Mouse (Mus musculus) forebrain, embryonic 10.5 days (tissue): ENCODE results near the gene Mrpl14. TPM values are rescaled to one million over a fixed set of nuclear protein-coding genes. Genes with fewer than 3 reads are reported as not detected.

Source experiments
- DNase-seq: peaks from one replicate; pipeline ENCODE4 v3.0.0-alpha.2; 2017; ENCODE audit warnings: low spot score; ENCODE audit errors: extremely low spot score
- H3K27ac ChIP-seq: fragments of 300-500 bp; sonication (generic); 2 replicates; pipeline ENCODE4 v1.5.1; 2016; ENCODE audit warnings: mild to moderate bottlenecking
- H3K27me3 ChIP-seq: fragments of 300-500 bp; sonication (generic); 2 replicates; pipeline ENCODE4 v1.6.1; 2016; ENCODE audit warnings: mild to moderate bottlenecking; ENCODE audit not compliant: poor library complexity, severe bottlenecking
- H3K36me3 ChIP-seq: fragments of 300-500 bp; sonication (generic); replicated peaks from 2 replicates; pipeline ENCODE4 v1.6.1; 2016; ENCODE audit warnings: mild to moderate bottlenecking, moderate library complexity
- H3K4me1 ChIP-seq: fragments of 300-500 bp; sonication (generic); 2 replicates; pipeline ENCODE4 v1.6.1; 2016
- H3K4me3 ChIP-seq: fragments of 300-500 bp; sonication (generic); 2 replicates; pipeline ENCODE4 v1.5.1; 2016; ENCODE audit warnings: mild to moderate bottlenecking, moderate library complexity
- H3K9me3 ChIP-seq: fragments of 300-500 bp; sonication (generic); 2 replicates; pipeline ENCODE4 v1.6.1; 2016; ENCODE audit warnings: mild to moderate bottlenecking, moderate library complexity
- WGBS: fragments of 180-500 bp; shearing (Covaris S2); methylation state at CpG from one replicate; pipeline ENCODE4 v1.1.7; 2016; 5-methylcytosine and 5-hydroxymethylcytosine counted together
- polyA plus RNA-seq: library from polyadenylated mRNA; unstranded; fragments of >200 nt; fragmentation: Nextera tagmentation; extraction: Ambion mirVana; gene quantifications from 2 replicates; pipeline ENCODE4 v1.2.1, GENCODE M21; 2016

Mrpl14 gene
- polyA plus RNA-seq, 1 experiment from 2014 or later: 142 TPM

- peak; percentile 29 for DNase-seq
- Histone ChIP-seq H3K27ac (peak overlapping the region; percentile 98), H3K4me1 (peaks cover 90% of the 10 kb centered on the region), H3K9me3 (no peaks in the 10 kb centered on the region), H3K27me3 (peaks cover 51% of the 10 kb centered on the region), H3K4me3 (peak overlapping the region; percentile 58), H3K36me3 (no peaks in the 10 kb centered on the region)
- WGBS: 59% methylated on average over 19 of the region's 19 CpGs
These were observed 47.1 kb downstream of the Mrpl14 start for GRCm38 (mm10) chr17:45733038-45733734.

DNA sequence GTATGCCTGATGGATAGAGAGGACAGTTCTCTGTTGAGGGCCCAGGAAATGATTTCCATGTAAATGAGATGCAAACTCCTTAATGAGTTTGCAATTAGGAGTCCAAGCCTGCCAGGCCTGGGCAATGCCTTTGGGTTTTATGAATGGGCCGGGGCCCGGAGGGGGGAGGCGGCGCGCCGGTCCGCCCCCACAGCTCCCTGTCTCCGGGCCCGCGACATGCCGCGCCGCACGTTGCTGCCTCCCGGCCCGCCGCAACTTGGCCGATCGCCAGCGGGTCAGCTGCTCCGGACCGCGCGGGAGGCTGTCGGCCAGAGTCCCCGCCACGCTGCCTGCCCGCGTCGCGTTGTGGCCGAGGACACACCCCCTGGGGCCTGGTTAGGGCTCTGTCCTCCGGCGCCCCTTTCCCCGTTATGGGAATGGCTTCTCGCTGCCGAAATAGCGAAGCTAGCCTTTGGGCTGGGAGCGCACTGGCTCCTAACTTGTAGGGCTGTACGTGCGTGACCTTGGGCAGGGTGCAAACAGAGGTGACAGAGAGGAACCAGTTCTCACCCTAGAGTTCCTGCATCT lies 47.7 kb downstream of the Mrpl14 start, which contains the start of gene 1600014C23Rik:
TSS of gene 1600014C23Rik (minus strand) at position 110 of the 567 bp plus-strand sequence.
- WGBS: under 1% methylated on average over 41 of the region's 41 CpGs

DNA sequence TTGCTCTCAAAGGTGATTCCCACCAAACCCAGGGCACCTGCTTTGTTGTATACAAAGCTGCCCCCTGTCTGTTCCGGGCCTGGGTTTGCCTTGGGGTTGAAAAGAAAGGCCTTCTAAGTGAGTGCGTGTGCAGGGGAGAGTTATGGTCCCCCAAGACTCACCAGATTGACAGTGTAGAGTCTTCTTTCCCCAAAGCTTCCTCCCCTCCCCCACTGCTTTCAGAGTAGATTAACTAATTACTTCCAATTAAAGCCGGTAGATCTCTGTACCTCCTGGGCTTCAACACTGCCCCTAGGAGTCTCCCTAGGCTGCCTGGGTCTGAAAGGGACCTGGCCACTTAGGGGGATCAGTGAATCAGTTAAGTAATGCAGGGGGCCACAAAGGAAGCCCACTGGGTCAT lies 48.2 kb downstream of the Mrpl14 start:
- H3K27ac ChIP-seq: peak overlapping the region; percentile 98
- peaks cover 79% of the 10 kb centered on the region for H3K4me1 ChIP-seq
- no peak for DNase-seq
- no peaks in the 10 kb centered on the region for H3K9me3 ChIP-seq
- peak overlapping the region; percentile 58 for H3K4me3 ChIP-seq
- 4% methylated on average over 3 of the region's 3 CpGs for WGBS
- H3K27me3 ChIP-seq: peaks cover 51% of the 10 kb centered on the region
- no peaks in the 10 kb centered on the region for H3K36me3 ChIP-seq

More for the DNA sequence above, 47.7 kb downstream of the Mrpl14 start, which contains the start of gene 1600014C23Rik:
- Histone ChIP-seq H3K27me3 (peaks cover 51% of the 10 kb centered on the region), H3K27ac (peak within 1 kb of the TSS; percentile 98), H3K9me3 (no peaks in the 10 kb centered on the region), H3K4me3 (peak within 1 kb of the TSS; percentile 58), H3K4me1 (peaks cover 84% of the 10 kb centered on the region), H3K36me3 (no peaks in the 10 kb centered on the region)
- peak; percentile 61 for DNase-seq

DNA sequence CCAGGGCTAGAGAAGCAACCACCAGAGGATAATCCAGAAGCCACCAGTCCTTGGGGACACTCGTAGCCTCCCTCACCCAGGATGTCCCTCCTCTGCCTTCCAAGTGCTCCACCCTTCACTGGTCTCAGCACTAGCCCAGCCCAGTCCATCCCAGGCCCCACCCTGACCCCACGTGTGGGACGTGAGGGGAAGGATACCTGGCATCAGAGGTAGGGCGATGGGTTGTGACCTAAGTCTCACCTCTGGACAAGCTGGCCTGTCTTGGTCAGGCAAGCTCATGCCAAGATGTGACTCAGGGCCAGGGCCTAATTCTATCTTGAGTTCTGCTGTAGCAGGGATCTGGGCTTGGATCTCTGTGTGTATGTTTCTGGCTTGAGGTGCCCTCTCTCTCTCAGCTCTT lies 48.8 kb downstream of the Mrpl14 start:
- DNase-seq: no peak
- Histone ChIP-seq H3K4me3 (peak overlapping the region; percentile 58; the same call in 1 of the 2 replicates), H3K4me1 (peaks cover 73% of the 10 kb centered on the region), H3K27ac (peak overlapping the region; percentile 98), H3K9me3 (no peaks in the 10 kb centered on the region), H3K36me3 (no peaks in the 10 kb centered on the region), H3K27me3 (peaks cover 45% of the 10 kb centered on the region)
- WGBS: 44% methylated on average over 4 of the region's 4 CpGs

GRCm38 (mm10) chr17:45735382-45736310 lies 49.5 kb downstream of the Mrpl14 start:
- H3K4me1 ChIP-seq: peaks cover 66% of the 10 kb centered on the region
- no peaks in the 10 kb centered on the region for H3K9me3 ChIP-seq
- peak overlapping the region; percentile 58 for H3K4me3 ChIP-seq
- H3K27me3 ChIP-seq: peaks cover 38% of the 10 kb centered on the region
- 7% methylated on average over 10 of the region's 10 CpGs for WGBS
- no peaks in the 10 kb centered on the region for H3K36me3 ChIP-seq
- peak overlapping the region; percentile 98 for H3K27ac ChIP-seq
- DNase-seq: peak; percentile 92

- Histone ChIP-seq H3K27me3 (peaks cover 33% of the 10 kb centered on the region), H3K4me3 (peak overlapping the region; percentile 58), H3K27ac (peak overlapping the region; percentile 98), H3K36me3 (no peaks in the 10 kb centered on the region), H3K9me3 (no peaks in the 10 kb centered on the region), H3K4me1 (peaks cover 57% of the 10 kb centered on the region)
- DNase-seq: peak; percentile 91
- under 1% methylated on average over 67 of the region's 72 CpGs for WGBS
These were observed 50.4 kb downstream of the Mrpl14 start for GRCm38 (mm10) chr17:45736311-45737077.

DNA sequence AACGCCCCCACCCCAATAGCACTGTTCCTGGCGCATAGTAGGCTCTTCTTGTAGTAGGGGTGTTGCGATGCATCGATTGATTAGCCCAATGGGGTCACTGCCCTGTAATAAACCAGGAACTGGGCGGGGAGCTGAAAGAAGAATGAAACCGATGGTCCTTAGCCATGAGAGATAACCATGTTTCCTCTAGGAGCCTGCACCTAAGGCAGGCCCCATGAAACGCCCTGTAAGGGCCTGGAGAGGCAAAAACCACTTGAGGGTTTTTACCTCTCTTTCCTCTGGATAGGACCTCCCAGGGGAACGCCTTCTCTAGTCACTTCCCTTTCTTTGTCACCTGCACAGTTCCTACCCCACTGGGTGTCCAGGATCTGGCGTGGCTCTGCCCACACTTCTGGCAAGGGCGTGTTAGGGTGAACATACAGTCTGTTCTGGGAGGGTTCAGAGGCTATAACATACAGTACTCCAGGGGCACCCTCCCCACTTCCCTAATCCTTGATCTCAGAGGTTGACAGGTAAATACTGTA lies 51.0 kb downstream of the Mrpl14 start:
- WGBS: 9% methylated on average over 10 of the region's 10 CpGs
- Histone ChIP-seq H3K9me3 (no peaks in the 10 kb centered on the region), H3K4me1 (peaks cover 57% of the 10 kb centered on the region)

GRCm38 (mm10) chr17:45742371-45743147 lies 56.4 kb downstream of the Mrpl14 start:
- Histone ChIP-seq H3K9me3 (no peaks in the 10 kb centered on the region), H3K4me3 (no peak overlapping the region), H3K36me3 (no peaks in the 10 kb centered on the region), H3K4me1 (peaks cover 26% of the 10 kb centered on the region), H3K27me3 (peaks cover 6% of the 10 kb centered on the region; the same call in 1 of the 2 replicates), H3K27ac (0 out of 2 replicates have a peak overlapping the region, but pooled peaks have one; percentile 2)
- no peak for DNase-seq
- 61% methylated on average over 13 of the region's 13 CpGs for WGBS

More for the DNA sequence above, 51.0 kb downstream of the Mrpl14 start:
- Histone ChIP-seq H3K27ac (peak overlapping the region; percentile 98), H3K27me3 (peaks cover 26% of the 10 kb centered on the region), H3K4me3 (peak overlapping the region; percentile 58), H3K36me3 (no peaks in the 10 kb centered on the region)
- no peak for DNase-seq

DNA sequence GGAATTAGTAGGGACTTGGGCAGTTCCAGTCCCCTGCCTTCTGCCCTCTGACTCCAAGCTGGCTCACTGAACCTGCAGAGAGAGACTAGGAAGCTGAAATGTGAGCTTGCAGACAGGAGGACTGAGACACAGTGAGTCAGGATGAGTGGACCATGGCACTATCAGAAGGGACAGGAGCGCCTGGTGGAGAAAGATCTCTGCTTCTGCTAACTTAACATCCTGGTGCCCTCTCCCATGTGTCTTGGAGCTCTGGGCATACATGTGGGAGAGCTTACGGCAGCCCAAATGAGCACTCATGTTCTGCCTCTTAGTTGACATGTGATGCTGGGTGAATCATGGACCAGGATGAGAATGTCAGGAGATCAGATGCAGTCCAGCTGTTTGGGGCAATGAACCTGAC lies 59.5 kb downstream of the Mrpl14 start:
- Histone ChIP-seq H3K9me3 (no peaks in the 10 kb centered on the region), H3K27me3 (peaks cover 6% of the 10 kb centered on the region; the same call in 1 of the 2 replicates), H3K4me1 (peaks cover 29% of the 10 kb centered on the region), H3K36me3 (no peaks in the 10 kb centered on the region), H3K4me3 (no peak overlapping the region), H3K27ac (peak overlapping the region; percentile 58; the same call in 1 of the 2 replicates)
- 91% methylated on average over 2 of the region's 2 CpGs for WGBS
- no peak for DNase-seq

GRCm38 (mm10) chr17:45746755-45747154 lies 60.6 kb downstream of the Mrpl14 start:
- H3K27ac ChIP-seq: peak overlapping the region; percentile 58
- peaks cover 29% of the 10 kb centered on the region for H3K4me1 ChIP-seq
- H3K4me3 ChIP-seq: no peak overlapping the region
- H3K36me3 ChIP-seq: no peaks in the 10 kb centered on the region
- H3K27me3 ChIP-seq: peaks cover 6% of the 10 kb centered on the region; the same call in 1 of the 2 replicates
- DNase-seq: no peak
- 71% methylated on average over 12 of the region's 12 CpGs for WGBS
- no peaks in the 10 kb centered on the region for H3K9me3 ChIP-seq

DNA sequence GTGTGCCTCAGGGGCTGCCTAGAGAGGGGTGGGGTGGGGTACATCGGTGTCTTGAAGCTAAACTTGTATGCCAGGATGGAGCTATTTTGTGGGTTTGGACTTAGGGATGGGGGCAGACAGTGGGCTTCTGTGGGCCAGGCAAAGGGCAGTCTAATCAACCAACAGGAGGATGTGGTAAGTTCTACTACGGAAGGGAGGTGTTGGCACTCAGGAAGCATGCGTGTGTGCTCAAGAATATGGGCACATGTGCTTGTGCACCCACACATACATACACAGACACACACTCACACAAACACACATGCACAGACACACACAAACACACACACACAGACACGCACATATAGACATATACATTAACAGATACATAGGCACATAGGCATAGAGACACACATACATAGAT lies 61.2 kb downstream of the Mrpl14 start:
- Histone ChIP-seq H3K27ac (peak overlapping the region; percentile 58), H3K4me3 (no peak overlapping the region), H3K4me1 (peaks cover 29% of the 10 kb centered on the region), H3K36me3 (no peaks in the 10 kb centered on the region), H3K9me3 (no peaks in the 10 kb centered on the region), H3K27me3 (peaks cover 6% of the 10 kb centered on the region; the same call in 1 of the 2 replicates)
- no peak for DNase-seq
- 94% methylated on average over 4 of the region's 4 CpGs for WGBS
